Mouse (Mus musculus) heart, adult 9 months (tissue): ENCODE measurements at regions not wholly inside any gene's neighbourhood (a gene's known extent, or its start where the extent isn't known, plus 50 kb on each side); places are given as distances from the start of the nearest gene placed in this dataset.

ENCODE experiments used
- DNase-seq, 2 experiments: peaks; one replicate each; pipeline ENCODE4 v3.0.0; 2022; ENCODE audit warnings: low spot score in 2 of 2

- no peak for DNase-seq
Observed at GRCm38 (mm10) chr16:5307249-5307605, 51.4 kb upstream of the Eef2kmt start.

GRCm38 (mm10) chr16:5306588-5307248, 50.9 kb upstream of the Eef2kmt start:
- DNase-seq, result peak; percentile 50 to 73
